Comparison of ENCODE assay signal across 13 mouse cellular contexts in genomic region chr1:88611241-88611640, GRCm38 (mm10).
"Had no signal": no experiment of that assay in that cellular context is flagged by ENCODE, and none has a peak within 500 bp of the region (broad histone marks: within the 10 kb centered on the region; RNA-seq: fewer than 3 reads in every experiment).

No protein-coding gene starts in this region.

- H3K36me3 ChIP-seq: limb, embryonic 12.5 days; liver, embryonic 13.5 days; midbrain, embryonic 13.5 days; neural tube, embryonic 15.5 days had no signal

- H3K27ac ChIP-seq: limb, embryonic 12.5 days; liver, embryonic 13.5 days; midbrain, embryonic 13.5 days; neural tube, embryonic 15.5 days had no signal

- H3K27me3 ChIP-seq: liver, embryonic 13.5 days; midbrain, embryonic 13.5 days; neural tube, embryonic 15.5 days had no signal

- H3K9ac ChIP-seq: limb, embryonic 12.5 days; liver, embryonic 13.5 days; liver, postnatal 0 days; midbrain, embryonic 13.5 days; neural tube, embryonic 15.5 days had no signal

- ATAC-seq: liver, postnatal 0 days; midbrain, embryonic 13.5 days had no signal

- DNase-seq: kidney, adult 11 months; kidney, adult 9 months; kidney, postnatal 14 days; layer of hippocampus, adult 9-11 months; layer of hippocampus, postnatal 36 days; liver; liver, embryonic 13.5 days; liver, postnatal 0 days; right cerebral cortex, adult 18-20 months; right cerebral cortex, postnatal 25 days had no signal

- H3K4me2 ChIP-seq: limb, embryonic 12.5 days; liver, embryonic 13.5 days; midbrain, embryonic 13.5 days; neural tube, embryonic 15.5 days had no signal

- H3K9me3 ChIP-seq: limb, embryonic 12.5 days; liver, embryonic 13.5 days; midbrain, embryonic 13.5 days; neural tube, embryonic 15.5 days had no signal

- H3K4me1 ChIP-seq: liver, embryonic 13.5 days; neural tube, embryonic 15.5 days had no signal

- H3K4me3 ChIP-seq: limb, embryonic 12.5 days; liver, embryonic 13.5 days; midbrain, embryonic 13.5 days; neural tube, embryonic 15.5 days had no signal
